Mouse (Mus musculus): ENCODE data around the gene Trrap. TPM values are rescaled to one million over a fixed set of nuclear protein-coding genes. Genes with fewer than 3 reads are reported as not detected.

Trrap gene
- polyA plus RNA-seq, 1 experiment from 2014 or later = 57.2 TPM

- Histone ChIP-seq H3K36me3 (ENCODE audit: control insufficient read depth, insufficient read depth, low read length) (peaks cover 73% of the 10 kb centered on the region), H3K4me3 (ENCODE audit: low read length) (no peak overlapping the region), H3K4me2 (ENCODE audit: low read depth, low read length) (no peak overlapping the region), H3K9ac (ENCODE audit: low read length) (no peak overlapping the region), H3K27ac (ENCODE audit: low read length) (no peak overlapping the region), H3K27me3 (ENCODE audit: control insufficient read depth, insufficient read depth, low read depth, low read length) (no peaks in the 10 kb centered on the region), H3K9me3 (ENCODE audit: control insufficient read depth, low read length) (no peaks in the 10 kb centered on the region), H3K4me1 (replicated peaks; ENCODE audit: control insufficient read depth, insufficient read depth, low read length) (no peaks in the 10 kb centered on the region)
- 92% methylated on average over 8 of the region's 8 CpGs for WGBS
- no peak for ATAC-seq (ENCODE audit: low read depth)
Observed at GRCm38 (mm10) chr5:144803066-144803465, 35.5 kb downstream of the Trrap start.

GRCm38 (mm10) chr5:144804181-144804580 lies 36.6 kb downstream of the Trrap start:
- no peaks in the 10 kb centered on the region for H3K9me3 ChIP-seq (ENCODE audit: control insufficient read depth, low read length)
- WGBS = 81% methylated on average over 7 of the region's 7 CpGs
- H3K9ac ChIP-seq (ENCODE audit: low read length) = no peak overlapping the region
- H3K4me1 ChIP-seq (replicated peaks; ENCODE audit: control insufficient read depth, insufficient read depth, low read length) = no peaks in the 10 kb centered on the region
- no peak for ATAC-seq (ENCODE audit: low read depth)
- H3K36me3 ChIP-seq (ENCODE audit: control insufficient read depth, insufficient read depth, low read length) = peaks cover 76% of the 10 kb centered on the region
- no peak overlapping the region for H3K4me2 ChIP-seq (ENCODE audit: low read depth, low read length)
- H3K27me3 ChIP-seq (ENCODE audit: control insufficient read depth, insufficient read depth, low read depth, low read length) = no peaks in the 10 kb centered on the region
- no peak overlapping the region for H3K27ac ChIP-seq (ENCODE audit: low read length)
- no peak overlapping the region for H3K4me3 ChIP-seq (ENCODE audit: low read length)

- Histone ChIP-seq H3K36me3 (ENCODE audit: control insufficient read depth, insufficient read depth, low read length) (peaks cover 72% of the 10 kb centered on the region), H3K4me1 (replicated peaks; ENCODE audit: control insufficient read depth, insufficient read depth, low read length) (no peaks in the 10 kb centered on the region), H3K4me2 (ENCODE audit: low read depth, low read length) (no peak overlapping the region), H3K9me3 (ENCODE audit: control insufficient read depth, low read length) (no peaks in the 10 kb centered on the region), H3K27ac (ENCODE audit: low read length) (no peak overlapping the region), H3K9ac (ENCODE audit: low read length) (no peak overlapping the region), H3K27me3 (ENCODE audit: control insufficient read depth, insufficient read depth, low read depth, low read length) (no peaks in the 10 kb centered on the region), H3K4me3 (ENCODE audit: low read length) (no peak overlapping the region)
- ATAC-seq (ENCODE audit: low read depth) = no peak
- WGBS = 93% methylated on average over 10 of the region's 10 CpGs
Observed at GRCm38 (mm10) chr5:144806931-144807330, 39.4 kb downstream of the Trrap start.

GRCm38 (mm10) chr5:144828365-144829102 lies 61.0 kb downstream of the Trrap start:
- Histone ChIP-seq H3K9ac (ENCODE audit: low read length) (no peak overlapping the region), H3K36me3 (ENCODE audit: control insufficient read depth, insufficient read depth, low read length) (peaks cover 85% of the 10 kb centered on the region), H3K4me2 (ENCODE audit: low read depth, low read length) (no peak overlapping the region), H3K4me1 (replicated peaks; ENCODE audit: control insufficient read depth, insufficient read depth, low read length) (no peaks in the 10 kb centered on the region), H3K27ac (ENCODE audit: low read length) (no peak overlapping the region), H3K4me3 (ENCODE audit: low read length) (no peak overlapping the region), H3K9me3 (ENCODE audit: control insufficient read depth, low read length) (no peaks in the 10 kb centered on the region), H3K27me3 (ENCODE audit: control insufficient read depth, insufficient read depth, low read depth, low read length) (no peaks in the 10 kb centered on the region)
- no peak for ATAC-seq (ENCODE audit: low read depth)
- WGBS = 89% methylated on average over 20 of the region's 20 CpGs

- Histone ChIP-seq H3K9me3 (ENCODE audit: control insufficient read depth, low read length) (no peaks in the 10 kb centered on the region), H3K9ac (ENCODE audit: low read length) (no peak overlapping the region), H3K27ac (ENCODE audit: low read length) (no peak overlapping the region), H3K27me3 (ENCODE audit: control insufficient read depth, insufficient read depth, low read depth, low read length) (no peaks in the 10 kb centered on the region), H3K4me1 (replicated peaks; ENCODE audit: control insufficient read depth, insufficient read depth, low read length) (no peaks in the 10 kb centered on the region), H3K4me3 (ENCODE audit: low read length) (no peak overlapping the region), H3K36me3 (ENCODE audit: control insufficient read depth, insufficient read depth, low read length) (peaks cover 83% of the 10 kb centered on the region), H3K4me2 (ENCODE audit: low read depth, low read length) (no peak overlapping the region)
- WGBS = 73% methylated on average over 4 of the region's 4 CpGs
- ATAC-seq (ENCODE audit: low read depth) = no peak
Observed at GRCm38 (mm10) chr5:144829631-144830030, 62.1 kb downstream of the Trrap start.

GRCm38 (mm10) chr5:144831840-144832469 lies 64.4 kb downstream of the Trrap start:
- no peak overlapping the region for H3K4me3 ChIP-seq (ENCODE audit: low read length)
- ATAC-seq (ENCODE audit: low read depth) = no peak
- H3K4me2 ChIP-seq (ENCODE audit: low read depth, low read length) = no peak overlapping the region
- no peak overlapping the region for H3K9ac ChIP-seq (ENCODE audit: low read length)
- H3K4me1 ChIP-seq (replicated peaks; ENCODE audit: control insufficient read depth, insufficient read depth, low read length) = no peaks in the 10 kb centered on the region
- H3K27ac ChIP-seq (ENCODE audit: low read length) = no peak overlapping the region
- 85% methylated on average over 9 of the region's 9 CpGs for WGBS
- peaks cover 81% of the 10 kb centered on the region for H3K36me3 ChIP-seq (ENCODE audit: control insufficient read depth, insufficient read depth, low read length)
- no peaks in the 10 kb centered on the region for H3K9me3 ChIP-seq (ENCODE audit: control insufficient read depth, low read length)
- no peaks in the 10 kb centered on the region for H3K27me3 ChIP-seq (ENCODE audit: control insufficient read depth, insufficient read depth, low read depth, low read length)

GRCm38 (mm10) chr5:144836100-144836499 lies 68.6 kb downstream of the Trrap start:
- Histone ChIP-seq H3K4me2 (ENCODE audit: low read depth, low read length) (no peak overlapping the region), H3K27ac (ENCODE audit: low read length) (no peak overlapping the region), H3K4me1 (replicated peaks; ENCODE audit: control insufficient read depth, insufficient read depth, low read length) (no peaks in the 10 kb centered on the region), H3K9ac (ENCODE audit: low read length) (no peak overlapping the region), H3K9me3 (ENCODE audit: control insufficient read depth, low read length) (no peaks in the 10 kb centered on the region), H3K4me3 (ENCODE audit: low read length) (no peak overlapping the region), H3K27me3 (ENCODE audit: control insufficient read depth, insufficient read depth, low read depth, low read length) (no peaks in the 10 kb centered on the region), H3K36me3 (ENCODE audit: control insufficient read depth, insufficient read depth, low read length) (peaks cover 68% of the 10 kb centered on the region)
- no peak for ATAC-seq (ENCODE audit: low read depth)
- 90% methylated on average over 3 of the region's 3 CpGs for WGBS

GRCm38 (mm10) chr5:144845352-144845751 lies 77.8 kb downstream of the Trrap start:
- WGBS = 96% methylated on average over 20 of the region's 20 CpGs
- Histone ChIP-seq H3K27me3 (ENCODE audit: control insufficient read depth, insufficient read depth, low read depth, low read length) (no peaks in the 10 kb centered on the region), H3K27ac (ENCODE audit: low read length) (no peak overlapping the region), H3K4me2 (ENCODE audit: low read depth, low read length) (no peak overlapping the region), H3K4me1 (replicated peaks; ENCODE audit: control insufficient read depth, insufficient read depth, low read length) (no peaks in the 10 kb centered on the region), H3K9ac (ENCODE audit: low read length) (no peak overlapping the region), H3K36me3 (ENCODE audit: control insufficient read depth, insufficient read depth, low read length) (peaks cover 70% of the 10 kb centered on the region), H3K9me3 (ENCODE audit: control insufficient read depth, low read length) (no peaks in the 10 kb centered on the region), H3K4me3 (ENCODE audit: low read length) (no peak overlapping the region)
- ATAC-seq (ENCODE audit: low read depth) = no peak

GRCm38 (mm10) chr5:144848735-144849134 lies 81.2 kb downstream of the Trrap start:
- Histone ChIP-seq H3K4me2 (ENCODE audit: low read depth, low read length) (no peak overlapping the region), H3K27ac (ENCODE audit: low read length) (no peak overlapping the region), H3K9ac (ENCODE audit: low read length) (no peak overlapping the region), H3K27me3 (ENCODE audit: control insufficient read depth, insufficient read depth, low read depth, low read length) (no peaks in the 10 kb centered on the region), H3K4me1 (replicated peaks; ENCODE audit: control insufficient read depth, insufficient read depth, low read length) (no peaks in the 10 kb centered on the region), H3K36me3 (ENCODE audit: control insufficient read depth, insufficient read depth, low read length) (peaks cover 72% of the 10 kb centered on the region), H3K9me3 (ENCODE audit: control insufficient read depth, low read length) (no peaks in the 10 kb centered on the region), H3K4me3 (ENCODE audit: low read length) (no peak overlapping the region)
- 68% methylated on average over 5 of the region's 5 CpGs for WGBS
- no peak for ATAC-seq (ENCODE audit: low read depth)
